In the genomic region with DNA sequence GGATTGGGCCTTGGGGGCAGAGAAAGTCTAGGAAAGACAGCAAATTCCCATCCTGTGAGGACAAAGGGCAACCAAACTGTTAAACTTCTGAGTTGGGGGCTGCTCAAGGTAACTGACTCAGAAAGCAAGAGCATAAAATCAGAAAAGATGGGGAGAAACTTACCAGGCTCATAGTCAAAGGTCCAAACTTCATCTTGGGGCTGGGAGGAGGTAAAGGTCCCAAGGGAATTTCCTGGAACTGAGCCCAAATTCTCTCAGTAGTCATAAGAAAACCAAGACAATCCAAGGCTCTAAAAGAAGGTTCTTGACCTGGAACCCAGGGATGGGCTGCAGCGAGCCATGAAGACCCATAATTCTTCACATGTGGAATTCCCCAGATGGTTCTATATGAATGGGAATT, we compare ENCODE assay signal across 19 mouse cellular contexts.
"Had no signal": no experiment of that assay in that cellular context is flagged by ENCODE, and none has a peak within 500 bp of the region (broad histone marks: within the 10 kb centered on the region; RNA-seq: fewer than 3 reads in every experiment).

No protein-coding gene starts in this region.

- H3K4me3 ChIP-seq: limb, embryonic 12.5 days; limb, embryonic 15.5 days; megakaryocyte, embryonic 14.5 days; midbrain, embryonic 10.5 days; midbrain, embryonic 13.5 days; myocyte; neural tube, embryonic 13.5 days had no signal

- H3K9ac ChIP-seq: limb, embryonic 12.5 days; limb, embryonic 15.5 days; liver, embryonic 14.5 days; liver, postnatal 0 days; lung, embryonic 14.5 days; midbrain, embryonic 13.5 days; neural tube, embryonic 13.5 days had no signal

- H3K27me3 ChIP-seq: limb, embryonic 12.5 days; limb, embryonic 15.5 days; megakaryocyte, embryonic 14.5 days; midbrain, embryonic 13.5 days; neural tube, embryonic 13.5 days had no signal

- H3K4me1 ChIP-seq: limb, embryonic 12.5 days; limb, embryonic 15.5 days; midbrain, embryonic 10.5 days; midbrain, embryonic 13.5 days; neural tube, embryonic 13.5 days had no signal

- H3K27ac ChIP-seq: limb, embryonic 12.5 days; limb, embryonic 15.5 days; liver, embryonic 14.5 days; midbrain, embryonic 10.5 days; midbrain, embryonic 13.5 days; neural tube, embryonic 13.5 days had no signal

- H3K4me2 ChIP-seq: limb, embryonic 12.5 days; limb, embryonic 15.5 days; liver, embryonic 11.5 days; lung, embryonic 14.5 days; midbrain, embryonic 13.5 days; neural tube, embryonic 13.5 days had no signal

- ATAC-seq: liver, postnatal 0 days; lung, postnatal 0 days; midbrain, embryonic 13.5 days; midbrain, embryonic 16.5 days had no signal

- DNase-seq: left cerebral cortex, postnatal 4 days; liver, postnatal 0 days; lung, embryonic 14.5 days; lung, postnatal 36 days; retina, postnatal 1 day; right cerebral cortex, postnatal 25 days; thymus, adult 18-20 months; thymus, postnatal 36 days had no signal

- H3K9me3 ChIP-seq: limb, embryonic 12.5 days; limb, embryonic 15.5 days; megakaryocyte, embryonic 14.5 days; midbrain, embryonic 10.5 days; midbrain, embryonic 13.5 days; neural tube, embryonic 13.5 days had no signal
